Mouse (Mus musculus): ENCODE data around the gene Ndnf. TPM values are rescaled to one million over a fixed set of nuclear protein-coding genes. Genes with fewer than 3 reads are reported as not detected.

Gene Ndnf
- polyA plus RNA-seq, 1 experiment from 2014 or later = 1.5 TPM

GRCm38 (mm10) chr6:65662050-65662449 is 9.3 kb upstream of the Ndnf start:
- Histone ChIP-seq H3K4me3 (ENCODE audit: low read length) (no peak overlapping the region), H3K27ac (ENCODE audit: low read length) (no peak overlapping the region), H3K4me1 (ENCODE audit: control insufficient read depth, insufficient read depth, low read length) (no peaks in the 10 kb centered on the region), H3K4me2 (ENCODE audit: low read depth, low read length) (no peak overlapping the region), H3K9me3 (ENCODE audit: control insufficient read depth, low read length) (no peaks in the 10 kb centered on the region), H3K27me3 (replicated peaks; ENCODE audit: control insufficient read depth, insufficient read depth, low read length) (no peaks in the 10 kb centered on the region), H3K9ac (ENCODE audit: low read depth, low read length) (no peak overlapping the region), H3K36me3 (ENCODE audit: control insufficient read depth, insufficient read depth, low read length) (no peaks in the 10 kb centered on the region)
- no peak for ATAC-seq
- WGBS = 69% methylated on average over 2 of the region's 2 CpGs

- 53% methylated on average over 6 of the region's 6 CpGs for WGBS
- Histone ChIP-seq H3K4me2 (ENCODE audit: low read depth, low read length) (no peak overlapping the region), H3K4me3 (ENCODE audit: low read length) (no peak overlapping the region), H3K4me1 (ENCODE audit: control insufficient read depth, insufficient read depth, low read length) (no peaks in the 10 kb centered on the region), H3K36me3 (ENCODE audit: control insufficient read depth, insufficient read depth, low read length) (no peaks in the 10 kb centered on the region), H3K27ac (ENCODE audit: low read length) (no peak overlapping the region), H3K9ac (ENCODE audit: low read depth, low read length) (no peak overlapping the region), H3K27me3 (replicated peaks; ENCODE audit: control insufficient read depth, insufficient read depth, low read length) (no peaks in the 10 kb centered on the region), H3K9me3 (ENCODE audit: control insufficient read depth, low read length) (no peaks in the 10 kb centered on the region)
- no peak for ATAC-seq
Measured at GRCm38 (mm10) chr6:65663990-65664389, 7.4 kb upstream of the Ndnf start.

GRCm38 (mm10) chr6:65666295-65666694 is 5.1 kb upstream of the Ndnf start:
- no peak overlapping the region for H3K9ac ChIP-seq (ENCODE audit: low read depth, low read length)
- no peaks in the 10 kb centered on the region for H3K27me3 ChIP-seq (replicated peaks; ENCODE audit: control insufficient read depth, insufficient read depth, low read length)
- no peak overlapping the region for H3K4me3 ChIP-seq (ENCODE audit: low read length)
- no peak overlapping the region for H3K4me2 ChIP-seq (ENCODE audit: low read depth, low read length)
- peaks cover 5% of the 10 kb centered on the region for H3K4me1 ChIP-seq (ENCODE audit: control insufficient read depth, insufficient read depth, low read length)
- no peaks in the 10 kb centered on the region for H3K36me3 ChIP-seq (ENCODE audit: control insufficient read depth, insufficient read depth, low read length)
- no peak overlapping the region for H3K27ac ChIP-seq (ENCODE audit: low read length)
- 97% methylated on average over 3 of the region's 3 CpGs for WGBS
- H3K9me3 ChIP-seq (ENCODE audit: control insufficient read depth, low read length) = no peaks in the 10 kb centered on the region
- no peak for ATAC-seq

- no peak overlapping the region for H3K9ac ChIP-seq (ENCODE audit: low read depth, low read length)
- H3K27me3 ChIP-seq (replicated peaks; ENCODE audit: control insufficient read depth, insufficient read depth, low read length) = peaks cover 6% of the 10 kb centered on the region; the same call in 1 of the 2 replicates
- peaks cover 9% of the 10 kb centered on the region for H3K4me1 ChIP-seq (ENCODE audit: control insufficient read depth, insufficient read depth, low read length)
- WGBS = 49% methylated on average over 2 of the region's 2 CpGs
- H3K4me2 ChIP-seq (ENCODE audit: low read depth, low read length) = no peak overlapping the region
- no peak overlapping the region for H3K4me3 ChIP-seq (ENCODE audit: low read length)
- peak; percentile 61 for ATAC-seq
- H3K36me3 ChIP-seq (ENCODE audit: control insufficient read depth, insufficient read depth, low read length) = no peaks in the 10 kb centered on the region
- no peak overlapping the region for H3K27ac ChIP-seq (ENCODE audit: low read length)
- no peaks in the 10 kb centered on the region for H3K9me3 ChIP-seq (ENCODE audit: control insufficient read depth, low read length)
Measured at GRCm38 (mm10) chr6:65669971-65670370, 1.4 kb upstream of the Ndnf start.

- Histone ChIP-seq H3K4me2 (ENCODE audit: low read depth, low read length) (peak overlapping the region; percentile 100), H3K9ac (ENCODE audit: low read depth, low read length) (peak overlapping the region; percentile 66; the same call in 1 of the 2 replicates), H3K27ac (ENCODE audit: low read length) (no peak overlapping the region), H3K4me1 (ENCODE audit: control insufficient read depth, insufficient read depth, low read length) (peaks cover 9% of the 10 kb centered on the region), H3K4me3 (ENCODE audit: low read length) (peak overlapping the region; percentile 67), H3K27me3 (replicated peaks; ENCODE audit: control insufficient read depth, insufficient read depth, low read length) (peaks cover 6% of the 10 kb centered on the region; the same call in 1 of the 2 replicates), H3K36me3 (ENCODE audit: control insufficient read depth, insufficient read depth, low read length) (no peaks in the 10 kb centered on the region), H3K9me3 (ENCODE audit: control insufficient read depth, low read length) (no peaks in the 10 kb centered on the region)
- 11% methylated on average over 19 of the region's 21 CpGs for WGBS
- ATAC-seq = peak; percentile 46
Measured at GRCm38 (mm10) chr6:65670981-65671411, 394 bp upstream of the Ndnf start.

- H3K27ac ChIP-seq (ENCODE audit: low read length) = no peak overlapping the region
- H3K36me3 ChIP-seq (ENCODE audit: control insufficient read depth, insufficient read depth, low read length) = no peaks in the 10 kb centered on the region
- peak; percentile 36; the same call in 1 of the 2 replicates for ATAC-seq
- peak overlapping the region; percentile 66 for H3K9ac ChIP-seq (ENCODE audit: low read depth, low read length)
- H3K4me3 ChIP-seq (ENCODE audit: low read length) = peak overlapping the region; percentile 67
- no peaks in the 10 kb centered on the region for H3K9me3 ChIP-seq (ENCODE audit: control insufficient read depth, low read length)
- peak overlapping the region; percentile 100 for H3K4me2 ChIP-seq (ENCODE audit: low read depth, low read length)
- under 1% methylated on average over 57 of the region's 57 CpGs for WGBS
- H3K27me3 ChIP-seq (replicated peaks; ENCODE audit: control insufficient read depth, insufficient read depth, low read length) = peaks cover 6% of the 10 kb centered on the region; the same call in 1 of the 2 replicates
- peaks cover 9% of the 10 kb centered on the region for H3K4me1 ChIP-seq (ENCODE audit: control insufficient read depth, insufficient read depth, low read length)
Measured at GRCm38 (mm10) chr6:65672131-65673031, 991 bp downstream of the Ndnf start.

GRCm38 (mm10) chr6:65693938-65694337 is 22.5 kb downstream of the Ndnf start:
- H3K9ac ChIP-seq (ENCODE audit: low read depth, low read length) = no peak overlapping the region
- no peak overlapping the region for H3K27ac ChIP-seq (ENCODE audit: low read length)
- no peaks in the 10 kb centered on the region for H3K36me3 ChIP-seq (ENCODE audit: control insufficient read depth, insufficient read depth, low read length)
- H3K4me3 ChIP-seq (ENCODE audit: low read length) = no peak overlapping the region
- no peak overlapping the region for H3K4me2 ChIP-seq (ENCODE audit: low read depth, low read length)
- H3K9me3 ChIP-seq (ENCODE audit: control insufficient read depth, low read length) = no peaks in the 10 kb centered on the region
- no peaks in the 10 kb centered on the region for H3K27me3 ChIP-seq (replicated peaks; ENCODE audit: control insufficient read depth, insufficient read depth, low read length)
- no peak for ATAC-seq
- H3K4me1 ChIP-seq (ENCODE audit: control insufficient read depth, insufficient read depth, low read length) = no peaks in the 10 kb centered on the region

- Histone ChIP-seq H3K4me2 (ENCODE audit: low read depth, low read length) (no peak overlapping the region), H3K4me1 (ENCODE audit: control insufficient read depth, insufficient read depth, low read length) (no peaks in the 10 kb centered on the region), H3K27me3 (replicated peaks; ENCODE audit: control insufficient read depth, insufficient read depth, low read length) (no peaks in the 10 kb centered on the region), H3K9me3 (ENCODE audit: control insufficient read depth, low read length) (no peaks in the 10 kb centered on the region), H3K27ac (ENCODE audit: low read length) (no peak overlapping the region), H3K36me3 (ENCODE audit: control insufficient read depth, insufficient read depth, low read length) (no peaks in the 10 kb centered on the region), H3K9ac (ENCODE audit: low read depth, low read length) (no peak overlapping the region), H3K4me3 (ENCODE audit: low read length) (no peak overlapping the region)
- WGBS = 66% methylated on average over 1 of the region's 1 CpGs
- no peak for ATAC-seq
Measured at GRCm38 (mm10) chr6:65720676-65721075, 49.3 kb downstream of the Ndnf start.

GRCm38 (mm10) chr6:65725677-65726076 is 54.3 kb downstream of the Ndnf start:
- no peaks in the 10 kb centered on the region for H3K36me3 ChIP-seq (ENCODE audit: control insufficient read depth, insufficient read depth, low read length)
- no peak overlapping the region for H3K9ac ChIP-seq (ENCODE audit: low read depth, low read length)
- H3K4me1 ChIP-seq (ENCODE audit: control insufficient read depth, insufficient read depth, low read length) = no peaks in the 10 kb centered on the region
- H3K9me3 ChIP-seq (ENCODE audit: control insufficient read depth, low read length) = no peaks in the 10 kb centered on the region
- no peak overlapping the region for H3K4me3 ChIP-seq (ENCODE audit: low read length)
- H3K27ac ChIP-seq (ENCODE audit: low read length) = no peak overlapping the region
- WGBS = 74% methylated on average over 2 of the region's 2 CpGs
- no peak overlapping the region for H3K4me2 ChIP-seq (ENCODE audit: low read depth, low read length)
- no peaks in the 10 kb centered on the region for H3K27me3 ChIP-seq (replicated peaks; ENCODE audit: control insufficient read depth, insufficient read depth, low read length)
- ATAC-seq = no peak
